Mouse (Mus musculus): ENCODE measurements around the gene Gm49339. TPM values are rescaled to one million over a fixed set of nuclear protein-coding genes. Genes with fewer than 3 reads are reported as not detected.

Gene Gm49339
- polyA plus RNA-seq, 1 experiment from 2014 or later = 0.92 TPM

Other genes with a start within 250 kb of the Gm49339 start
- 0.75 and 2.5 TPM in 2 replicates for gene Lilr4b, start within 50 bp of the Gm49339 start, polyA plus RNA-seq (2015; fragmentation: Nextera tagmentation; extraction: Ambion mirVana)
- gene Lilrb4a, start 10.3 kb downstream of the Gm49339 start, polyA plus RNA-seq (2015; fragmentation: Nextera tagmentation; extraction: Ambion mirVana) = 5.7 and 7.9 TPM in 2 replicates
- 30.1 and 34.2 TPM in 2 replicates for gene Fam162b, start 109.9 kb downstream of the Gm49339 start, polyA plus RNA-seq (2015; fragmentation: Nextera tagmentation; extraction: Ambion mirVana)
- 0.06 TPM in 1 of 2 replicates, not detected in the other for gene Gprc6a, start 150.8 kb downstream of the Gm49339 start, polyA plus RNA-seq (2015; fragmentation: Nextera tagmentation; extraction: Ambion mirVana)
- gene Rfx6, start 197.1 kb downstream of the Gm49339 start, polyA plus RNA-seq (2015; fragmentation: Nextera tagmentation; extraction: Ambion mirVana) = 1.0 and 1.3 TPM in 2 replicates

Data from stomach, embryonic 16.5 days (tissue).